Mouse (Mus musculus) midbrain, embryonic 12.5 days (tissue): Measurements from ENCODE around the gene Gpr135. TPM values are rescaled to one million over a fixed set of nuclear protein-coding genes. Genes with fewer than 3 reads are reported as not detected.

Source experiments
- ATAC-seq: fragments of 200-750 bp; cut with Nextera tagmentation; 2 replicates; pipeline ENCODE4 v1.8.0; 2017; ENCODE audit warnings: low read depth, moderate TSS enrichment, moderate library complexity; ENCODE audit not compliant: low FRiP score
- H3K27ac ChIP-seq: fragments of 300-500 bp; sonication (generic); replicated peaks from 2 replicates; pipeline ENCODE4 v1.5.1; 2016; ENCODE audit warnings: mild to moderate bottlenecking
- H3K27me3 ChIP-seq: fragments of 300-500 bp; sonication (generic); 2 replicates; pipeline ENCODE4 v1.6.1; 2016; ENCODE audit warnings: mild to moderate bottlenecking
- H3K36me3 ChIP-seq: fragments of 300-500 bp; sonication (generic); 2 replicates; pipeline ENCODE4 v1.6.1; 2016
- H3K4me1 ChIP-seq: fragments of 300-500 bp; sonication (generic); 2 replicates; pipeline ENCODE4 v1.6.1; 2016
- H3K4me2 ChIP-seq: fragments of 300-500 bp; sonication (generic); replicated peaks from 2 replicates; pipeline ENCODE4 v1.6.1; 2016; ENCODE audit warnings: mild to moderate bottlenecking, moderate library complexity
- H3K4me3 ChIP-seq: fragments of 300-500 bp; sonication (generic); 2 replicates; pipeline ENCODE4 v1.5.1; 2016; ENCODE audit warnings: mild to moderate bottlenecking
- H3K9ac ChIP-seq: fragments of 300-500 bp; sonication (generic); replicated peaks from 2 replicates; pipeline ENCODE4 v1.6.1; 2016; ENCODE audit warnings: mild to moderate bottlenecking, moderate library complexity
- H3K9me3 ChIP-seq: fragments of 300-500 bp; sonication (generic); 2 replicates; pipeline ENCODE4 v1.6.1; 2016; ENCODE audit warnings: mild to moderate bottlenecking
- WGBS: fragments of 180-500 bp; shearing (Covaris S2); methylation state at CpG from one replicate; pipeline ENCODE4 v1.1.7; 2016; 5-methylcytosine and 5-hydroxymethylcytosine counted together
- polyA plus RNA-seq: library from polyadenylated mRNA; unstranded; fragments of >200 nt; fragmentation: Nextera tagmentation; extraction: Ambion mirVana; gene quantifications from 2 replicates; pipeline ENCODE4 v1.2.1, GENCODE M21; 2016

The Gpr135 gene
- polyA plus RNA-seq, 1 experiment from 2014 or later: 1.7 TPM

DNA sequence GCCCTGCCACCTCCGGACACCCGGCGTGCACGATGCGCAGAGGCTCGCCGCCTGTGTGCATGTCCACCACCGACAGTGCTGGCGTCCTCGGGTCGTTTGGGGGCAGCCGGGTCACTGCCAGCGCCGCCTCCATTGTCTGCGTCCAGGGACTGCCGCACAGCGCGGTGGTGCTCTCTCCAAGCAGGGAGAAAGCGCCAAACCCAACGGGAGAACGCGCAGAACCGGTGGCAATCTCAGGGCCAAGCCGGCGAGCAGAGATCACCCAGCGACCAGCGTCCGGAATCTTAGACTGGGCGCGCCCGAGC lies 14.1 kb upstream of the Gpr135 start:
- Histone ChIP-seq H3K36me3 (0 out of 2 replicates have a peak, but pooled peaks cover 3% of the 10 kb centered on the region), H3K9ac (peak overlapping the region; percentile 76), H3K27ac (peak overlapping the region; percentile 98), H3K27me3 (no peaks in the 10 kb centered on the region), H3K4me3 (peak overlapping the region; percentile 69), H3K4me2 (peak overlapping the region; percentile 83), H3K4me1 (peaks cover 32% of the 10 kb centered on the region), H3K9me3 (no peaks in the 10 kb centered on the region)
- under 1% methylated on average over 31 of the region's 31 CpGs for WGBS
- ATAC-seq: peak; percentile 39; the same call in 1 of the 2 replicates

DNA sequence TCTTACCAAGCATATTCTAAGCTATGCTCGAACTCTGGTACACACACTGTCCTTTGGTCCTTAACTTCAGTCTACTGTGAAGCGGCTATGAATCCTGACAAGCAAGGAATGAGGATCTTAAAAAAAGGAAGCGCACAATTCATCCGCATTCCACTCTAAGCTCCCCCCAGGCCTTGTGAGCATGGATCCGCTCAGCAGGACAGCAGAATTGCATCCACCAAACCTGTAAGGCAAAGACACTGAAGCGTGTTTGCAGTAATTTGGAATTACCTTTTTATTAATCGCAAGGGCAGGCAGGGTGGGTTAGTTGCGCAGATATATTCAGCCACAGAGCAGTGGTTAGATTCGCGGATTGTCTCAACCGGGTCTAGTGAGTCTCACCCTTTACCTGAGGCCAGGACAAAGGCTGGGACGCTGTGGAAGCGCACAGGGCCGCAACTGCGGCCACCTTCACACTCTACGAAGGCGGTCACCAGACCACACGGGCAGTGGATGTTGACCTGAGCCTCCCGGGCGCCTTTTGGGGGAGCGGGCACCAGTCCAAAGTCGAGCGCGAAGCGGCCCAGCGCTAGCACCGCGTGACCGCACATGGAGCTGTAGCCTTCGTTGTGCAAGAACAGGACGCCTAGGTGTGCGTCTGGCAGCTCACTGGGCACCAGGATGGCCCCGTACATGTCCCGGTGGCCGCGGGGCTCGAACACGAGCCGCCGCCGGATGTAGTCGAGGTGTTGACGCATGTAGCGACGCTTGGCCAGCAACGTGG lies 13.5 kb upstream of the Gpr135 start:
- ATAC-seq: peak; percentile 21
- Histone ChIP-seq H3K4me1 (peaks cover 32% of the 10 kb centered on the region), H3K4me2 (peak overlapping the region; percentile 83), H3K9me3 (no peaks in the 10 kb centered on the region), H3K4me3 (peak overlapping the region; percentile 69), H3K36me3 (no peaks in the 10 kb centered on the region), H3K27ac (peak overlapping the region; percentile 98), H3K27me3 (no peaks in the 10 kb centered on the region), H3K9ac (peak overlapping the region; percentile 76)
- 3% methylated on average over 46 of the region's 46 CpGs for WGBS

DNA sequence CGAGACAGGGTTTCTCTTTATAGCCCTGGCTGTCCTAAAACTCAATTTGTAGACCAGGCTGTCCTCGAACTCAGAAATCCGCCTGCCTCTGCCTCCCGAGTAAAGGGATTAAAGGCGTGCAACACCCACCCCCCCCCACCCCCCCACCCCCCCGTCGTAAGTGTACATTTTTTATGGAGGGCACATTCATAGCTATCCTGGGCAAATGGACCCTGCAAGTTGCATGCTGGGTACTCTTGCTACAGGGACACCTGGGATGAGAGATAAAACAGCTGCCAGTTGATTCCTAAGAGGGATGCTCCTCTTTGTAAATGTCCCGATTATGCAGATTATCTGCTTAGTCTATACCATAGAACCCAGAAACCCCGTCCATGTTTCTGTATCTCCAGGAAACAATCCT lies 12.3 kb upstream of the Gpr135 start:
- Histone ChIP-seq H3K36me3 (no peaks in the 10 kb centered on the region), H3K4me3 (no peak overlapping the region), H3K9me3 (no peaks in the 10 kb centered on the region), H3K27ac (no peak overlapping the region), H3K4me1 (peaks cover 28% of the 10 kb centered on the region), H3K27me3 (no peaks in the 10 kb centered on the region), H3K9ac (no peak overlapping the region), H3K4me2 (no peak overlapping the region)
- no peak for ATAC-seq
- WGBS: 78% methylated on average over 9 of the region's 9 CpGs

DNA sequence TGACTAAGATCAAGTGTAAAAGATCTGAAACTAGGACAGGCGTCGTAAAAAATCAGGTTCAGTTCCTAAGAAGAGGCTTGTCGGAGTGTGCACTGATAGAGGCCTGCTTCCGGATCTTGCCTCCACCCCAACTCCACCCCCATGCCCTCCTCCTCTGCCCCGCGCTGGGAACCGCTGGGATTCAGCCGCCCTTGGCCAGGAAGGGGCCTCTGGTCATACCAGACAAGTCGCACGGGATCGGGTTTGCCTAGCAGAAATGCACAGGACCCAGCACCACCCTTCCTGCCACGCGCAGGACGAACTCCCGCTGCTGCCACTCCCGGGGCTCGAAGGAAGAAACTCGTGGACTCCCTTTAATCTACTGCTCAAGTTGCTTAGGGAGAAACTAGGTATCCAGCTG lies 11.4 kb upstream of the Gpr135 start:
- Histone ChIP-seq H3K9me3 (no peaks in the 10 kb centered on the region), H3K4me2 (peak overlapping the region; percentile 38), H3K27ac (no peak overlapping the region), H3K4me3 (no peak overlapping the region), H3K36me3 (no peaks in the 10 kb centered on the region), H3K9ac (no peak overlapping the region), H3K4me1 (peaks cover 19% of the 10 kb centered on the region), H3K27me3 (no peaks in the 10 kb centered on the region)
- 33% methylated on average over 18 of the region's 18 CpGs for WGBS
- no peak for ATAC-seq

DNA sequence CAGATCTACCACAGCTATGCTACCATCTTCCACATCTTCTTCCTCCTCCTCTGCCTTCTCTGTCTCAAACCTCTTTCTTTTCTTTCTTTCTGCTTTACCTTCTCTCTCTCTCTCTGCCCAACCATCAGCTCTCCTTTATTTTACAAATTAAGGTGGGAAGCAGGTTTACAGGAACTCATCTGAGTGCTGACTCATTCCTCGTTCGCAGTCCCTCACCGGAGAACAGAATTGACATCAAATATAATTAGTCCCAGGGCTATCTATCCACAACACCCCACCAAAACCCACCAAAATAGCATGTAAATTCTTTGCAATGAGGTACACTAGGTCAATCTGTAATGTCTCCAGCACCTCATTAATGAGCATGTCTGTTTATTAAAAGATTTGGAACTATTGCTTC lies 11.0 kb upstream of the Gpr135 start:
- 83% methylated on average over 3 of the region's 3 CpGs for WGBS
- no peak overlapping the region for H3K4me3 ChIP-seq
- no peak for ATAC-seq
- no peaks in the 10 kb centered on the region for H3K9me3 ChIP-seq
- H3K27me3 ChIP-seq: no peaks in the 10 kb centered on the region
- no peak overlapping the region for H3K27ac ChIP-seq
- H3K4me2 ChIP-seq: peak overlapping the region; percentile 38
- H3K9ac ChIP-seq: no peak overlapping the region
- H3K36me3 ChIP-seq: 0 out of 2 replicates have a peak, but pooled peaks cover 1% of the 10 kb centered on the region
- peaks cover 17% of the 10 kb centered on the region for H3K4me1 ChIP-seq

DNA sequence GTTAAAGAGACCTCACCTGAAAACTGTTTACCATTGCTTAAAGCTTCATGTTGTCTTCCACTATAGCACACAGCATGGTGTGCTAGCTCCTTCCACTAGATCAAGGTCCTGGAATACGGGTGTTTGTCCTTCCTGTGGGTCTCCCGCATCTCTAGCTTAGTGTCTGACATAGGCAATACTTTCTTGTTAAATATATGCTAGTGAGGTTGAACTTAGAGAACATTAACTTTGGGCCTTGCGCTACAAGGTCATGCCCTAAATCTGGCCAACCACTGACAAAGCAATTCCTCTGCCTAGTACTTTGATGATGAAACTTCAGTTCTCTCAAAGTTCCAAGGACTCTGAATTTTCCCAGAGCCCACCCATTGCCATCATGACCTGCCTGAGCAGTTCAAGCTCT lies 7.3 kb upstream of the Gpr135 start:
- ATAC-seq: no peak
- 97% methylated on average over 3 of the region's 3 CpGs for WGBS

DNA sequence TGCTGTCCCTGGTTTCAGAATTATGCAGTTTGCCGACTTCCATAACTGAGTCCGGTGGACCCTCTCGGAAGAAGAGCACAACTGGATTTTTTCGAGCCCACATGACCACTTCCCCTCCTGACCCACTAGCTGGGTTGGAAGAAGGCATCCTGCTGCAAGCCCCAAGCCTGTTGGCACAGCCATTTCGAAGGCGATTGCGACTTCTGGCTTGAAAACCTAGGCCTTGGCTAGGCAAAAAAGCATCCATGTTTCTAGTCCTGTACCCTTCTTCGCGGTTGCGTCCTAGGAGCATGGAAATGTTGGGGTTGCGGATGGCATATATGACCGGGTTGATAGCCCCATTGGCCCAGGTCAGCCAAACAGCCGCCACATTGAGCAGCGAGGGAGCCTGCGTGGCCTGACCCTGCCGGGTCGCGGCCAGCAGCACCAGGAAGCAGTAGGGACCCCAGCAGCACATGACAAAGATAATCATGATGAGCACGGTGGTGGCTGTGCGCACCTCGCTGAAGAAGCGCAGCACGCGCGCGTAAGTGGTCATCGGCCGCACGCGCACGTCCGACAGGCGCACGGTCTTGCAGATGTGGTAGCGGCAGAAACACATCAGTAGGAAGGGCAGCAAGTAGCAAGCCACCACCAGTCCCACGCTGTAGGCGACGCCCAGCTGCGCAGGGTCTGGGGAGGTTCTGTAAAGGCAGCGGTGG lies 1.1 kb downstream of the Gpr135 start:
- peak overlapping the region; percentile 95 for H3K4me2 ChIP-seq
- WGBS: 3% methylated on average over 40 of the region's 40 CpGs
- H3K4me1 ChIP-seq: peaks cover 8% of the 10 kb centered on the region
- ATAC-seq: no peak; the same call in none of the 2 replicates
- peak overlapping the region; percentile 83 for H3K27ac ChIP-seq
- H3K9ac ChIP-seq: peak overlapping the region; percentile 74
- H3K27me3 ChIP-seq: peaks cover 38% of the 10 kb centered on the region
- H3K9me3 ChIP-seq: no peaks in the 10 kb centered on the region
- 0 out of 2 replicates have a peak, but pooled peaks cover 4% of the 10 kb centered on the region for H3K36me3 ChIP-seq
- H3K4me3 ChIP-seq: peak overlapping the region; percentile 64

More for the DNA sequence above, 7.3 kb upstream of the Gpr135 start:
- peaks cover 4% of the 10 kb centered on the region for H3K4me1 ChIP-seq
- H3K36me3 ChIP-seq: 0 out of 2 replicates have a peak, but pooled peaks cover 7% of the 10 kb centered on the region
- no peak overlapping the region for H3K4me3 ChIP-seq
- H3K4me2 ChIP-seq: no peak overlapping the region
- H3K27me3 ChIP-seq: no peaks in the 10 kb centered on the region
- no peak overlapping the region for H3K27ac ChIP-seq
- H3K9ac ChIP-seq: no peak overlapping the region
- H3K9me3 ChIP-seq: no peaks in the 10 kb centered on the region

DNA sequence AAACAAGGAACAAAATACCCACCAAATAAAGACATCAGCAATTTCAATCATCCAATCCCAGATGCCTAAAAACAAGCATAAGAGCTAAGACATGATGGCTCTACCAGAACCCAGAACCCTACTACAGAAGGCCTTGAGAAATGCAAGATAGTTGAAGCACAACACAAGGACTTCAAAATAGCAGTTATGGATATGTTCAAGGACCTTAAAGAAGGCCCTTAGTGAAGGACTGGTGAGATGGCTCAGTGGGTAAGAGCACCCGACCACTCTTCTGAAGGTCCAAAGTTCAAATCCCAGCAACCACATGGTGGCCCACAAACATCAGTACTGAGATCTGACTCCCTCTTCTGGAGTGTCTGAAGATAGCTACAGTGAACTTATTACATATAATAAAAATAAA lies 13.1 kb downstream of the Gpr135 start:
- no peak overlapping the region for H3K4me2 ChIP-seq
- H3K4me3 ChIP-seq: no peak overlapping the region
- no peak overlapping the region for H3K27ac ChIP-seq
- H3K27me3 ChIP-seq: no peaks in the 10 kb centered on the region
- no peaks in the 10 kb centered on the region for H3K36me3 ChIP-seq
- WGBS: 94% methylated on average over 1 of the region's 1 CpGs
- H3K9me3 ChIP-seq: no peaks in the 10 kb centered on the region
- no peak for ATAC-seq
- H3K4me1 ChIP-seq: no peaks in the 10 kb centered on the region
- no peak overlapping the region for H3K9ac ChIP-seq

DNA sequence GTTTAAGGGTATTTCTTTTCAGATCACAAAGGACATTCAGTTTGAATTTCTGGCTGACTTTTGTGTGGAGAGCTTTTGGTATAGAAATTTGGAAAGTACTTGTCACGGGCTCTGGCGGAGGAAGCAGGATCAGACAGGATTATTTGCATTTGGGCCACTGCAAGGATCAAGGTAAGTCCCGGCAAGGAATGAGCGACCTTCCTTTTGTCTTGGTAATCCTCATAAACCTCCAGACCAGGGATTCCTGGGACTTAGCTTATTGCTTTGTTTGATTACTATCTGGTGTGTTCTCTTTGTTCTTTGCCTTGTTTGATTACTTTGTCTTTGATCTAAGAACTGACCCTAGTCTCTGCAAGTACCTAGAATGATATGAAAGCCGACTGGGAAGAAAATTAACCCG lies 17.1 kb downstream of the Gpr135 start:
- no peak for ATAC-seq
- Histone ChIP-seq H3K4me3 (no peak overlapping the region), H3K9me3 (0 out of 2 replicates have a peak, but pooled peaks cover 6% of the 10 kb centered on the region), H3K36me3 (no peaks in the 10 kb centered on the region), H3K27me3 (no peaks in the 10 kb centered on the region), H3K9ac (no peak overlapping the region), H3K4me1 (no peaks in the 10 kb centered on the region), H3K4me2 (no peak overlapping the region), H3K27ac (no peak overlapping the region)
- 15% methylated on average over 6 of the region's 6 CpGs for WGBS

DNA sequence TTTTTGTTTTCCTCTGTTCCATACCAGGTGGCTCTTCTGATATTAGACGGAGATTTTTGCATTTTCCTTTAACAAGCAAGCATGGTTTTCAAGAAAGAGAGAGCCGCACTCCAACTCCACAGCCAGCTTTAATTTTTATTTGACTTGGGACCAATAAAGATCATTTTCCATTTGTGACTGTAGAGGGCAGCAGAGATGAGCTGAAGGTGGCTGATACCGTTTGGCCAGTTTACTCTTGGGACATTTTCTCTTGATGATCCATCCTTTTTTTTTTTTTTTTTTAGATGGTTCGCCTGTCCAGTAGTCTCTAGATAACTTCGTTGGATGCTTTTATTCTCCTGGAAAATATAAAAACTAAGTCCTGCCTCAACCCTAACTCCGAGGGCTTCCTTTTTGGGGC lies 17.6 kb downstream of the Gpr135 start:
- H3K36me3 ChIP-seq: no peaks in the 10 kb centered on the region
- WGBS: 36% methylated on average over 6 of the region's 6 CpGs

DNA sequence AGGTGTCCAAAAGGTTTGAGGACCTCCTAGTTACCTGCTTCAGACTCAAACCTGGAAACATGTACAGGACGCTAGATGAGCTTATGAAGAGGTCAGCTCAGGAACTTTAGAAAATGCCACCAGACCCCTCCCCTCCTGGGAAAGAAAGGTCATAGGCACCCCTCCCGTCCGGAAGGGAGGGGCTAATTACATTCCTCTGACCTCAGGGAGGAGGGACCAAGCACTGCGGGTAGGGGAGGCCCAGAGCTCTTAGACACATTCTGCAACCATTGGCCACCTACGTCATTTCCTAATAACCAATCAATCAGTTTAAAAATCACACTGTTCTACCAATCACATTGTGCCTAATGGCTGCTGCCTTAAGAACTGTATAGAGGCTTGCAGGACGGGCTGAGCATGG lies 18.4 kb downstream of the Gpr135 start:
- H3K4me1 ChIP-seq: no peaks in the 10 kb centered on the region
- no peak for ATAC-seq

More for the DNA sequence above, 17.6 kb downstream of the Gpr135 start:
- Histone ChIP-seq H3K4me1 (no peaks in the 10 kb centered on the region), H3K9ac (no peak overlapping the region), H3K27ac (no peak overlapping the region), H3K4me2 (no peak overlapping the region), H3K27me3 (no peaks in the 10 kb centered on the region), H3K9me3 (0 out of 2 replicates have a peak, but pooled peaks cover 6% of the 10 kb centered on the region), H3K4me3 (no peak overlapping the region)
- no peak for ATAC-seq

DNA sequence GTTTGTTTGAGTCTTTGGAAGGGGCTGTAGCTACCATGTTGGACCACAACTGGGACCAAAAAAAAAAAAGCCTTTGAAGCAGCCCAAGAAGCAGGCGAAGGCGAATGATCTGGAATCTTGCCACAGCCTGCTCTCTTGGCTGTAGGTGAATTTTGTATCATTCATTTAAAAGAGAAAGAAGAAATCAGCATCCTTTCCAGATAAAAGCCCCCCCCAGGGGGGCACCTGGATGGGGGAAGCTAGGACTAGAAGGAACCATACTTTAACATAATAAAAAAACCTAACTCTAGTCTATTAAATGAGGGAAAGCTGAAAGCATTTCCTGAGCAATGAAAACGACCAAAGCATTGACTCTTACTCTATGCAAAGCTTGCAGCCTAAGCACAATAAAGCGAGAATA lies 20.1 kb downstream of the Gpr135 start:
- Histone ChIP-seq H3K4me2 (no peak overlapping the region), H3K27me3 (no peaks in the 10 kb centered on the region), H3K9ac (no peak overlapping the region), H3K4me3 (no peak overlapping the region), H3K9me3 (0 out of 2 replicates have a peak, but pooled peaks cover 6% of the 10 kb centered on the region), H3K27ac (no peak overlapping the region), H3K36me3 (no peaks in the 10 kb centered on the region), H3K4me1 (no peaks in the 10 kb centered on the region)
- WGBS: 84% methylated on average over 4 of the region's 4 CpGs
- ATAC-seq: no peak

More for the DNA sequence above, 18.4 kb downstream of the Gpr135 start:
- Histone ChIP-seq H3K27me3 (no peaks in the 10 kb centered on the region), H3K9me3 (0 out of 2 replicates have a peak, but pooled peaks cover 6% of the 10 kb centered on the region), H3K27ac (no peak overlapping the region), H3K36me3 (no peaks in the 10 kb centered on the region), H3K4me3 (no peak overlapping the region), H3K4me2 (no peak overlapping the region), H3K9ac (no peak overlapping the region)
- 79% methylated on average over 6 of the region's 6 CpGs for WGBS
